Mouse (Mus musculus) ES-CJ7 (cell line): ENCODE results near the gene Slc39a11.

Source experiments
- DNase-seq: peaks from one replicate; pipeline ENCODE4 v3.0.0; 2011; ENCODE audit warnings: low read depth, low spot score

Slc39a11 gene

GRCm38 (mm10) chr11:113633398-113633797 is 16.5 kb downstream of the Slc39a11 start:
- no peak for DNase-seq

GRCm38 (mm10) chr11:113632303-113632702 is 17.6 kb downstream of the Slc39a11 start:
- DNase-seq: no peak

GRCm38 (mm10) chr11:113631862-113632261 is 18.0 kb downstream of the Slc39a11 start:
- no peak for DNase-seq

- no peak for DNase-seq
These were observed 18.6 kb downstream of the Slc39a11 start for GRCm38 (mm10) chr11:113631302-113631701.

GRCm38 (mm10) chr11:113630642-113631041 is 19.2 kb downstream of the Slc39a11 start:
- DNase-seq: peak; percentile 57

- DNase-seq: no peak
These were observed 22.1 kb downstream of the Slc39a11 start for GRCm38 (mm10) chr11:113627785-113628184.

- DNase-seq: no peak
These were observed 24.4 kb downstream of the Slc39a11 start for GRCm38 (mm10) chr11:113625437-113625836.

GRCm38 (mm10) chr11:113622028-113622427 is 27.9 kb downstream of the Slc39a11 start:
- DNase-seq: no peak

GRCm38 (mm10) chr11:113621001-113621400 is 28.9 kb downstream of the Slc39a11 start:
- DNase-seq: peak; percentile 53

- no peak for DNase-seq
These were observed 30.3 kb downstream of the Slc39a11 start for GRCm38 (mm10) chr11:113619420-113620080.

GRCm38 (mm10) chr11:113618672-113619419 is 31.0 kb downstream of the Slc39a11 start, which contains the start of gene Sstr2:
Gene Sstr2, plus strand, starts transcription at chr11:113619342.
- peak; percentile 53 for DNase-seq

GRCm38 (mm10) chr11:113618303-113618671 is 31.6 kb downstream of the Slc39a11 start:
- no peak for DNase-seq

GRCm38 (mm10) chr11:113617132-113617911 is 32.6 kb downstream of the Slc39a11 start:
- peak; percentile 80 for DNase-seq

GRCm38 (mm10) chr11:113614476-113614875 is 35.4 kb downstream of the Slc39a11 start:
- DNase-seq: no peak

GRCm38 (mm10) chr11:113611664-113612611 is 37.9 kb downstream of the Slc39a11 start:
- peak; percentile 76 for DNase-seq

GRCm38 (mm10) chr11:113611112-113611646 is 38.7 kb downstream of the Slc39a11 start:
- no peak for DNase-seq

- no peak for DNase-seq
These were observed 39.6 kb downstream of the Slc39a11 start for GRCm38 (mm10) chr11:113610266-113610665.

GRCm38 (mm10) chr11:113609581-113609980 is 40.3 kb downstream of the Slc39a11 start:
- DNase-seq: no peak

GRCm38 (mm10) chr11:113607556-113607955 is 42.3 kb downstream of the Slc39a11 start:
- no peak for DNase-seq

GRCm38 (mm10) chr11:113601616-113602343 is 48.1 kb downstream of the Slc39a11 start:
- no peak for DNase-seq
